Mouse (Mus musculus): ENCODE measurements at regions not wholly inside any gene's neighbourhood (a gene's known extent, or its start where the extent isn't known, plus 50 kb on each side); places are given as distances from the start of the nearest gene placed in this dataset.

GRCm38 (mm10) chr7:117263126-117263525 lies 117.7 kb upstream of the Xylt1 start:
- no peak for TF ChIP-seq CTCF (conservative IDR thresholded peaks at IDR 0.05; ENCODE audit: low read length)
- TF ChIP-seq NANOG (IDR thresholded peaks at IDR 0.05; ENCODE audit: borderline replicate concordance, low read length), result no peak
- no peak for TF ChIP-seq POU5F1 (IDR thresholded peaks at IDR 0.05; ENCODE audit: borderline replicate concordance, low read length)

All from E14TG2a.4 (cell line).